In the genomic region with DNA sequence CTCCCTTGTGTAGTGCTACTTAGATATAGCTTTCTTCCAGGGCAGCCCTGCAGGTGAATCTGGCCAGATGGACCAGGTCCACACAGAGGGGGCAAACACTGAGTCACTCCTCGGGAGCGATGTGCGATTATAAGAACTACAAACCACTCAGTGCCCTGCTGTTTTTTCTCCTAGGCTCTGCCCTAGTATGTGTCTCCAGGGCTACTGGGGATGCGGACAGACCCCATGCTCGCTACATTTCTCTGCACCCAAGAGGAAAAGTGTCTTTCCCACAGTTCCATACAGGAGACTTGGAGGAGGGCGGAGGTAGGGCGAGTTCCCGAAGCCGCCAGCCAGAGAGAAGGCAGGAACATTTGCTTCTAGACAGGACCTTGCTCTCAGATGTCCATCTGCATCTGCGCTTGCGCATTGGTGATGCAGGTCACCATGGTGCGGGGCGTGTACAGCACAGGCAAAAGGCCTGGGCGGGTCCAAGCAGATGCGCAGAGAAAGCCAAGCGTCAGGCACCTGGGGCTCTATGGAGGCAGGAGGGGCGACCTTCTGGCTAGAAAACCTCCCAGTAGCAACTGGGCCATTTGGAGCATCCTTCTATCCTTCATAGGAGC, we compare ENCODE assay signal across 10 mouse cellular contexts. TPM values are rescaled to one million over a fixed set of nuclear protein-coding genes. Genes with fewer than 3 reads are reported as not detected.
DNase-seq lines count a peak whose midpoint lies in the region; ATAC-seq lines count a peak whose summit lies in the region.
"Had no signal": no experiment of that assay in that cellular context is flagged by ENCODE, and none has a peak within 500 bp of the region (broad histone marks: within the 10 kb centered on the region; RNA-seq: fewer than 3 reads in every experiment).

No protein-coding gene starts in this region.

- peak overlapping the region; percentile 47 for H3K9ac ChIP-seq in forebrain, embryonic 15.5 days (replicated peaks)
- peak overlapping the region; percentile 68 for H3K9ac ChIP-seq in neural tube, embryonic 13.5 days

- DNase-seq in adrenal gland, postnatal 14 days, result peak; percentile 30
- no peak for DNase-seq in adrenal gland, adult 8-10 months
- peak; percentile 89 for DNase-seq in brain, adult 2 months (ENCODE audit: low read depth, low spot score)
- peak; percentile 54 to 62 for DNase-seq in layer of hippocampus, postnatal 36 days
- DNase-seq in ovary, postnatal 14 days (ENCODE audit: low spot score), result no peak
- no peak for DNase-seq in T-cell, adult 2 months (ENCODE audit: low spot score)

- no peak overlapping the region for H3K27ac ChIP-seq in forebrain, embryonic 15.5 days (replicated peaks)
- H3K27ac ChIP-seq in neural tube, embryonic 13.5 days (replicated peaks), result peak overlapping the region; percentile 53

- H3K9me3 ChIP-seq in forebrain, embryonic 15.5 days, result no peaks in the 10 kb centered on the region
- no peaks in the 10 kb centered on the region for H3K9me3 ChIP-seq in neural tube, embryonic 13.5 days

- H3K4me3 ChIP-seq in forebrain, embryonic 15.5 days, result peak overlapping the region; percentile 47
- H3K4me3 ChIP-seq in neural tube, embryonic 13.5 days, result peak overlapping the region; percentile 52
- H3K4me3 ChIP-seq: myocyte had no signal

- peak; percentile 62 for ATAC-seq in forebrain, embryonic 15.5 days (replicated peaks)
- ATAC-seq in neural tube, embryonic 13.5 days (ENCODE audit: low read depth), result peak; percentile 66

- no peaks in the 10 kb centered on the region for H3K36me3 ChIP-seq in forebrain, embryonic 15.5 days
- H3K36me3 ChIP-seq in neural tube, embryonic 13.5 days, result no peaks in the 10 kb centered on the region

- peaks cover 13% of the 10 kb centered on the region; the same call in 1 of the 2 replicates for H3K27me3 ChIP-seq in forebrain, embryonic 15.5 days
- peaks cover 56% of the 10 kb centered on the region for H3K27me3 ChIP-seq in neural tube, embryonic 13.5 days

- peaks cover 20% of the 10 kb centered on the region for H3K4me1 ChIP-seq in forebrain, embryonic 15.5 days
- peaks cover 30% of the 10 kb centered on the region for H3K4me1 ChIP-seq in neural tube, embryonic 13.5 days (replicated peaks)

- 1% methylated on average over 17 of the region's 17 CpGs for WGBS in forebrain, embryonic 15.5 days
- WGBS in neural tube, embryonic 13.5 days, result 1% methylated on average over 17 of the region's 17 CpGs

- peak overlapping the region; percentile 73 for H3K4me2 ChIP-seq in forebrain, embryonic 15.5 days (replicated peaks)
- H3K4me2 ChIP-seq in neural tube, embryonic 13.5 days, result peak overlapping the region; percentile 93

RNA-seq across cellular contexts. Expression of a gene that starts 2.5 kb away (rescaled TPM):
- 6.0 and 6.6 TPM in 2 replicates for total RNA-seq in adrenal gland, postnatal 14 days (2021)
- total RNA-seq in adrenal gland, adult 8-10 months (2022), result 10 to 100 TPM in 1 of 4 experiments, 1 to 10 TPM in 3; 8.6 to 10.2 (median 9.6) TPM
- polyA plus RNA-seq in forebrain, embryonic 15.5 days (2015; fragmentation: Nextera tagmentation; extraction: Ambion mirVana), result 5.0 and 6.7 TPM in 2 replicates
- 10 to 100 TPM; 18.3 to 19.1 TPM for total RNA-seq in layer of hippocampus, postnatal 36 days (2021)
- 6.4 and 8.8 TPM in 2 replicates for polyA plus RNA-seq in neural tube, embryonic 13.5 days (2015; fragmentation: Nextera tagmentation; extraction: Ambion mirVana)
- total RNA-seq: common myeloid progenitor, adult 5-6 weeks had no signal

Comparison
In these comparisons a context has a peak if more than half of its experiments do, and no peak if none do; other contexts are left out.
1. DNase-seq: peak in adrenal gland, postnatal 14 days (single experiment), brain, adult 2 months (single experiment) and layer of hippocampus, postnatal 36 days (2 of 2); none in adrenal gland, adult 8-10 months (single experiment), ovary, postnatal 14 days (single experiment) and T-cell, adult 2 months (single experiment).